Mouse (Mus musculus): ENCODE results near the gene Col5a3. TPM values are rescaled to one million over a fixed set of nuclear protein-coding genes. Genes with fewer than 3 reads are reported as not detected.

Col5a3 gene
- total RNA-seq, 2 experiments from 2014 or later, result 14.4 to 15.4 TPM

DNA sequence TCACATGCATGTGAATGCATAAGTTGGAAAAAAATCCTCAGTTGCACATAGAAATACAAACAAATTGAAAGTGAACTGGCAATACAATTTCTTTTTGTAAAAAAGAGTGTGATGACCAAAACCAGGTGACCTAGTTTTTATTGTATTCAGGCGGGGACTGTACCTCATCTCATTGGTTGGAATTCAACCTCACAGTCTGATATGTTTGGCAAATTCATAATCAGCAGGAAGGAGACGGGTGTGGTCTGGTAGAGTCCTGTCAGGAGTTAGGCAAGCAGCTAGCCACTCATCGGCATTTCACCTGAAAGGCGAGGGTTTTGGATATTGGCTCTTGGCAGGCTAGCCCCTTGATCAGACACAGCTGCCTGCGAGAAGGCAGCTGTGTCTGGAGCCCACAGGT is 65.7 kb downstream of the Col5a3 start:
- DNase-seq (ENCODE audit: low spot score), result no peak

DNA sequence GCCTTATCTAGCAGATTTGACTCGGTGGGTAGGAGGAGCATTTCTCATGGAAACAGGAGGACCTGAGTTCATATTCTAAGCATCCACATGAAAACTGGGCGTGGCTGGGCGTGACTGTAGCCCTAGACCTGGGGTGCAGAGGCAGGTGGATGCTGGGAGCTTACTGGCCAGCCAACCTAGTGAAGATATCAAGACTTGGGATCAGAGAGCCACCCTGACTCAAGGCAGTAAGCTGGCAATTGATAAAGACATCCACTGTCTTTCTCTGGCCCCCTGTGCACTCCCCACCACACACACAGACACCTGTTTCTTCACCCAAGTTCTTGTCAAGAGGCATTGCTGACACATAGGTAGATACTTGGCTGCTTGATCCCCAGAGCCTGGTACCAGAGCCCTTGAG is 66.3 kb downstream of the Col5a3 start:
- DNase-seq (ENCODE audit: low spot score), result no peak

DNA sequence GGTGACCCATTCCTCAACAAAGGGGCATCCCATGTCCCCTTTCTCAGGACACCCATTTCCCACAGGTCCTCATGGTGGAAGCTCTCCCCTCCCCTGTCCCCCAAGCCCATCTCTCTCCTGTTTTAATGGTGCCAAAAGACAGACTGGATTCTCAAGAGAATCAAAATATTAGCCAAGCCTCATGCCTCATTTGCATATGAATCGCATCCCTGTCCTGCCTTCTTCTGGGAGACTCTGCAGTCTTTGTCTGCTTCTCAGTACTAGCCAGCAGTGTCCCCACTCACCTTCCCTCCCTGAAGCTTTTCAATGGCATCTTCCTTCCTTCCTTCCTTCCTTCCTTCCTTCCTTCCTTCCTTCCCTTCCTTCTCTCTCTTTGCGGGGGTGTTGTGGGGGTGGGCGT is 67.2 kb downstream of the Col5a3 start:
- no peak for DNase-seq (ENCODE audit: low spot score)

DNA sequence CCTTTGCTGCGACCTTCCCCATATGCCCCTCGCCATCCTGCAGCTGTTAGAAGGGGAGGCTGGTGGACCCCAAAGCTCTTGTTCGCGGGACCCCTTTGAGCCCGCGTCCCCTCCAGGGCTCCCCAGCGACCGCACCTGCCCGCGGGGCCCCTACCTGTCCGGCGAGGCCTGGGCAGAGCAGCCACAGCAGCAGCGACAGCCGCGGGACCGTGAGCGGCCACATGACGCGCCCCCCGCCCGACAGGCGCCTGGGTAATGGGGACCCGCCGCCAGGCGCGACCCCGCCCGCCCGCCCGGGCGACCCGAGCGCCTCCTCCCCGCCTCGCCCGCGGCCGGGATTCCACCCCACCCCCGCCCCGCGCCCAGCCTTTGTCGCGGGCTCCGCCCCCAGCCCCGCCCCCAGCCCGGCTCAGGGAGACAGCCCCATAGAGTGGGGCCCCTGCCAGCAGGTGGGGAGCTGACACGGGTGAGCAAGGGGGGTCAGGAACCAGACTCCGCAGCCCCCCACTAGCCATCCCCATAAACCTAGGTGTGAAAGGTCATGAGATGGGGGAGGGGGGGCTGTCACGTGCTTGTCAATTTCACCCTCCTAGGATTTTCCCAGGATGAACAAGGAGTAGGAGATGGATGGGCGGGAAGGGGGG is 68.7 kb downstream of the Col5a3 start, which contains the start of gene Olfm2:
TSS of gene Olfm2 (minus strand) at position 333 of the 644 bp plus-strand sequence.
- DNase-seq (ENCODE audit: low spot score), result no peak

DNA sequence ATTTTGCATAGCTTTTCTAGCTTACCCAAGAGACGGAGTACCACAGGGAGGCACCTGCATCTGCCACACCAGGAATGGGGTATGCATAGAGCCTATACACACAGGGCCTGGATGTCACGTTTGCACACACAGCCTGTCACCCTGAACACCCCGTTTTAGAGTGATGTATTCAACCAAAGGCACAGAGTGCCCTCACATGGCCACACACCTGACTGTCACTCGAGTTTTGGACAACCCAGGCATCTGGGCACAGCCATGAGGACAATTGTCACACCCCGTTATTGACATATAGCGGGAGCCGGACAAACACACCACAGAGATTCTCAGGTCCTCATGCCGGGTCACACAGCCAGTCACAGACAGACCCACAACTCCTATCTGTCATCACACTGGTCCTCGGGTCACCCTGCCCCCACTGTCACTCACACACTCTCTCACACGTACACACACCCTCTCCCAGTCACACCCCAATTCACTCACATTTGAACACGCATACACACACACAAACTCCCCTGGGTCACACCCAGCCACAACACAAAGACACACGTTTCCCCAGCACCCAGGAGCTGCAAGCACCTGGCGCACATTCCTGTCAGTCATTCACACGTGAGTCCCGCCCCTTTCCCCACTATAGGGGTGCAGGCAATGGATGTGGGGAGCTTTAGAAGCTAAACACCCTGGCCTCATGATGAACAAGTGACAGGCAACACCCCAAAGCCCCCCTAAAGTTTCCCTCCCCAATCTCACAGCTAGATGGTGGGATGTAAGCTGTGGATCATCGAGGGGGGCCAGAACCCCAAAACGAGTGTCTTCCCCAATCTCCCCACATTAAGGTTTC is 69.5 kb downstream of the Col5a3 start:
- no peak for DNase-seq (ENCODE audit: low spot score)

DNA sequence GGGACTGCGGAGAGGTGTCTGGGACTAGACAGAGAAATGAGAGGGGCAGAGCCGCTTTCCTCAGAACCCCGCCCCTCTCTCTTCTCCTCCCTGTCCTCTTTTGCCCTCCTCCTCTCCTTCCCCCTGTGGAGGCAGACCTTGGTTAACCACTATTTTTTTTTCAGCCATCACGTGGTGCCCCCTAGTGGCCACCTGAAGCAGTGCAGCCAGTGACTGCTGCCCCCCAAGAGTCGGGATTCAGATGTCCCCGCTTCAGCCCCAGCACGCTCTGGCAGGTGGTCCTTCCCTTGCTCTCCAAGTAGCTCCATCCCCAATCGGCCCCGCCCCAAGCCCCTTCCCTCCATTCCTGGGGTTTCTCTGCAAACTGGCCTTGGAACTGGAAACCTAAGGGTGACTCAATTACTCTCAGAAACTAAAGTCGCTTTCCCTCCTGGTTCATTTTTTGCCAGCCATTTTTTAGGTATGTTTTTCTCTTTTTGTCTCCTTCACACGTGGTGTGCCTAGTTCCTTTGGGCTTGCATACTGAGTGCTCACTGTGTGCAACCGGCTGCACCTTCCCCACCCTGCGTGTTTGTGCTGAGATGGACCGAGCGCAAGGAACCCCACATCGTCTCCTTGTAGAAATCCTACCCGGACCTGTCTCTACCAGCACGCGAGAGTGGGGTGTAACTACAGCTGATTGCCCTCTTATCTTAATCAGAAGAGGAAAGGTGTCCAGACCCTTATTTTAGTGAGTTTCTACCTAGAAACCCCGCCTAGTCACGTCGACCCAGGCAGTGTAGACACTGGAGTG is 70.7 kb downstream of the Col5a3 start:
- DNase-seq (ENCODE audit: low spot score), result no peak

DNA sequence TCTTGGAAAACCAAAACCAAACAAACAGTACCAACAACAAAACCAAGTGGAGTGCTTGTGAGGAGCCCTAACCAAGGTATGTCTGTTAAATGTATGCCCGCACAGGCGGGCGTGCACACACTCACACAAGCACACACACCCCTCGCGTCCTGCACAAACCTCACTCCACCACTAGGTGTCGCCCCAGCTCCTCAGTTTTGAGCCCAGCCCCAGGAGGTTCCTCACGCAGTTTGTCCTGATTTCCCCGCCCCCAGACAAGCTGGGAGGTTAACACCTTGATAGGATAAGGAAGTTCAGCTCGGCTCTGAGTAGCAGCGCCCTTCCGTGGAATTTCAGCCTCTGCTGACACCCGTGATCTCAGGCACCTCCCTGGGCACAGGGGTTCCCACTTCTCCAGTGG is 74.5 kb downstream of the Col5a3 start:
- DNase-seq (ENCODE audit: low spot score), result peak; percentile 83

DNA sequence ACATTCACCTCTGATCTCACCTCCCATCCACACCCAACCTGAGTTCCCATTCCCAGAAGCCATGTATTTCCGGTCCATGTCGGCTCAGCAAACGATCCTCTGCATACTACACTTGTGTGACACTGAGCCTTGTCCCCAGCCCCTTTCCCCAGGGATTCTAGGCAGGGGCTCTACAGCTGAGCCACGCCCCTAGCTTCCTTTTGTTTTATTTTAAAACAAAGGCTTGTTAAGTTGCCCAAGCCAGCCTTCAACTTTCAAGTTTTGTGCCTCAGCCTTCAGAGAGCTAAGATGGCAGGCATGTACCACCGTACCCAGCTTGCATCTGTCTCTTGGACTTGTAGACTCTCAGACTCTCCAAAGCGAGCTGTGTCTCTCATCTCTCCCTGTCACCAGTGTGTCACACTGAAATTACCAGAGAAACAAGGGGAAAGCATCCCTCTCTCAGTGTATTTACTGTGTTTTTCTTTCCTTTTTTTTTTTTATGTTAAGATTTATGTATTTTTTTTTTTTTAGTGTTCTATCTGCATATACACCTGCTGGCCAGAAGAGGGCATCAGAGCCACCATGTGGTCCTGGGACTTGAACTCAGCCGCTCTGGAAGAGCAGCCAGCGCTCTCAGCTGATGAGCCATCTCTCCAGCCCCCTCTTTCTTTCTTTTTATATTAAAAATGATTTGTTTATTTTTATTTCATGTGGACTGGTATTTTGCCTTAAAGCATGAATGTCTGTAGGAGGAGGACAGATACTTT is 76.4 kb downstream of the Col5a3 start:
- DNase-seq (ENCODE audit: low spot score), result no peak

DNA sequence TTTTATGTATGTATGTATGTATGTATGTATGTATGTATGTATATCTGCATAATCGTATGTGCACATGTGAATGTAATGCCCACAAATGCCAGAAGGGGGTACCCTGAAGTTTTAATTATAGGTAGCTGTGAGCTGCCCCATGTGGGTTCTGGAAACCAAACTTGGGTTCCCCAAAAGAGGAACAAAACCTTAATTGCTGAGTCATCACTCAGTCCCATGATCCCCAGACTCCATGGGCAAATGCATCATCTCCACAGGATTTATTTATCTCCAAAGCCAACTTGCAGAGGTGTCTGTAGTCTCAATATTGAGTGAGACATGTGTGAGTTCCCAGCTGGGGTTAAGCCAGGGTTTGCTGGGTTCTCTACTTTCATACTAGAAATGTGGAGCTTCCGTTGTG is 77.6 kb downstream of the Col5a3 start:
- DNase-seq (ENCODE audit: low spot score), result no peak

DNA sequence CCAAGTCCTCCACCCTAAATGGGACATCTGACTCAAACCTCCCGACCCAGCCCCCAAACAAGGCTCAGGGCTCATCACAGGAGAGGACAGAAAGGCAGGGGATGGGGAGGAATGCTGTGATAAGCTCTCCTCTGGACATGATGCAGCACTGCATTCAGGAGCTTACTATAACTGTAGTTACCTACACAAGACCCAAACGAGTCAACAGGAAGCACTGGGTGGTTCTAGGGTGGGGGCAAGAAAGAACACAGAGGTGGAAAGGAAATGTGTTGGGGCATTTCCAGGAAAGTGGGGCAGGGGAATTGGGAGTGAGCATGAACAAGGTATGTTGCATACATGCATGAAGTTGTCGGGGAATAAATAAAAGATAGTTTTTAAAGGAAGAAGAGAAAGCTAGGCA is 80.2 kb downstream of the Col5a3 start:
- no peak for DNase-seq (ENCODE audit: low spot score)

DNA sequence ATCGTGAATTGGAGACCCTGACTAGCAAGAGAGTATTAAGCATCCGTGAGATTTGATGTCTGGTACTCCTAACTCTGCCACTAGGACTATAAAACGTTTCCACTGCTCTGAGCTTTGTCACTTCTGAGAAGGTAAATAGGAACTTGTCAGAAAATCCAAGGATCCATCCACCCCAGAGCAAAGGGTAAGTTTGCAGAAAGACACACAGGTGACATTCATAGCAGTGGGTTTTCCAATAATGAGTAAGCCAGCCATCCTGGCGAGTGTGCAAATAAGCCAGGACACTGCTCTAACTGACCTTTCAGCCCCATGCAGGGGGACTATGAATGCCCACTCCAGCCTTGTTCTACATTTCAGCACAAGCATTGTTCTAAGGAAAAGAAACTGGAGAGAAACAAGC is 83.1 kb downstream of the Col5a3 start:
- no peak for DNase-seq (ENCODE audit: low spot score)

DNA sequence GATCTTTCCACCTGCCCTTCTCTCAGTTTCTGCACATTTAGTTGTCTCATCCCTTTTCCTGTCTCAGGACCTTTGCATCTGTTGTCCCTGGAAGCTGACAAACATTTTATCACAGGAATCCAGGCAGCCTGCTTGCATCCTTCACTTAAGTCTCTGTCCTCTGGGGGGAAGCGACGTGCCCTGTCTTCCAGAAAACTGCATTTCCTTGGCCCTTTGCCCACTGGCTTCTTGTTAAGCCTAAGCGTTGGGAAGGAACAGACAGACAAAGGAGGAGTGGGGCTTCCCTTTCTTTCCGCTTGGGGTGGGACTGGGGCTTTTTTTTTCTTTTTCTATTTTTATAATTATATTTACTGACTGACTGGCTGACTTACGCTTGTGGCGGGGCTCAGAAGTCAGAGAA is 85.4 kb downstream of the Col5a3 start:
- DNase-seq (ENCODE audit: low spot score), result no peak

DNA sequence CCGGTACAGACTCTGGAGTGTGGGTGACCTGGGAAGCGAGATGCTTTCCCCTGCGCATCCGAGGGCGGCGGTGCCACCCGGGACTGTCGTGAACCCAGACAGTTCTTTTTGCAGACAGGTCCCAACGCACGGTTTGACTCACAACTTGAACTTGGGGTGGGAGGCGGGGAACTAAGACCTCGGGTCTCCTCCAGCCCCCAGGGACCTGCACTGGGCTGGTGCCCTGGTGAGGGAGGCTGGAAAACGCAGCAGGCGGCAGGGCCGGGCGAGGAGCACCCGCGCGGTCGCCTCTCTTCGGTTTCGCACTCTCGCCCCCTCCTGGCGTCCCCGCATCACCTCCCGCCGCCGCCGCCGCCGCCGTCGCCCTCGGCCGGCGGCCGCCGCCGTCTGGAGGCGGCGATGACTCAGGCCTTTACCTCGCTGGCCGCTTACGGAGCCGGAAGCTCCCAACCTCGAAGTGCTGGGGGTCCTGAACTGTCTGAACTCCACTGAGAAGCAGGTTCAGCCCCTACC is 87.2 kb downstream of the Col5a3 start:
- peak; percentile 45 for DNase-seq (ENCODE audit: low spot score)

DNA sequence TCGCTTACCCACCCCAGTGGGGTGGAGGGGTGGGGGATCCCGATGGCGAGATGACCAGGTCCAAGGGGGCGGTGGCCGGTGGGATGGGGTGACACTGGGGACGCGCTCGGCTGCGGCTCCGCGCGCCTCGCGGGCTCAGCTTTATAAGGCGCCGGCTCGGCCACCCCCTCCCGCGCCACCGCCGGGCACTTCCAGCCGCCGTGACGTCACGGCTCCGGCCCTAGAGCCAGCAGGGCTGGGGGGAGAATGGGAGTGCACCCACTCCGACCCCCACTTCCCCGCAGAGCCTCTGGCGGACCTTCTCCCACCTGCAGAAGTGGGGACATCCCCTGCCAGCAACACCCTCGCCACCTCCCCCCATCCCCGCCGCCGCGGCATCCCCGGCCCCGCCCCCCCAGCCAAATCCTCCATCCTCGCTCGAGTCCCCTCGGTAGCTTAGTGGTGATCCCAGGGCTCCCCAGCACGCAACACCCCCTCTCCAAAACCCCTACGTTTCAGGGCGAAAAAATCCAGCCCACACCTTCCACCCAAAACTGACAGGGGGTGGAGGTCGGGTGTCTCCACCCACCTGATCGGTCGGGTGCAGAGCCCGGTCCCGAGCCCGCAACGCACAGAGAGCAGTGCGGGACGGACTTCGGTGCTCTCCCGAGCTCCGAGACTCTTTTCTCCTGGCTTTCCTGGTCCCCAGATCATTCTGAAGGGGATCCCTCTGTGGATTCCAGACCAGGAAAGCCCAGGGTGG is 87.8 kb downstream of the Col5a3 start:
- DNase-seq (ENCODE audit: low spot score), result no peak

DNA sequence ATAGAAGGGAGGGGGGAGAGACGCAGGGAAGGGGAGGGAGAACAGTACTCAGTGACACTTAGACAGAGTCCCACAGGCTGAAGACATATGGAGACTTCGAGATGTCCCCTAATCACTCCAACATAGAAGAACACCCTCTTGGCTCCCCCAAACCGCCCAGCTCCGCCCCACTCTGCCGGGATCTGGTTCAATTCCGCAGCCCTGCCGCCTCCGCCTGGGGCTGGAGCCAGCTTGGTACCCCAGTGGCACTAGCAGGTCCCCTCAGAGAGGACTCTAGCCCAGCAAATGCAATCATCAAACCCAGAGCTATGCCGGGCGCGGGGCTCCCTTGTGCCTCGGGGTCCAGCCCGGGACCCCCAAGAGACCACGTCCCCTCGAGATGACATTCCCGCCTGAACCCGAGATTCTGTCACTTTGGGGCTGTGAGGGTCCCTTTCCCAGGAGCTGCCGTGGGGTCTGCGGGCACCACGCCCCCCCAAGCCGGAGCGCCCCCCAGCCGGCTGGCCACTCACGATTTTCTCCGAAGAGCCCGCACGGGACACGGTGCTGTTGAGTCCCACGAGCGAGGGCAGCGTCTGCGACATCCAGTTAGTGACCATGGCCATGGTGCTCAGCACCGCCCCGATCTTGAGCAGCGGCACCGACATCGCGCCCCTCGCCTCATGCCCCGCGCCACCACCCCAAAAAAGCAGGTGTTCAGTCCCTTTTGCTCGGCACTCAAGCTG is 88.6 kb downstream of the Col5a3 start:
- no peak for DNase-seq (ENCODE audit: low spot score)

DNA sequence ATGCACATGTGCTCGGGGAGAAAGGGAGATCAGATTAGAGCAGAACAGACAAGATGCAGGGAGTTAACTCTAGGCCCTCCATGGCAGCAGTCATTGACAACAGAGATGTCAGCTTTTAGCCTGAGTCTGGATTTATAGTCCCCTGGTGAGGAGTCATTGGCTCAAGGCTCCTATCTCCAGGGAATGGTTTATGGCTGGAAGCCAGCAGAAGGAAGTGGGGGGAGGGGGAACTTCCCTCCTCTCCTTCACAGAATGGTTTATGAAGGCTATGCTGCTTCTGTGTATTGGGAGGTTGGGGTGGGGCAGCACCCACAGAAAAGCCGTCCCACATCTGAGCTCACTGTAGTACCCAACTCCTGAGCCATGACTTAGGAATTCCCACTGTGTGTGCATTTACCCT is 93.3 kb downstream of the Col5a3 start:
- no peak for DNase-seq (ENCODE audit: low spot score)
